Mouse (Mus musculus) stomach, embryonic 14.5 days (tissue): ENCODE results near the gene Uqcrc1. TPM values are rescaled to one million over a fixed set of nuclear protein-coding genes. Genes with fewer than 3 reads are reported as not detected.

ENCODE experiments used
- ATAC-seq: fragments of 200-750 bp; cut with Nextera tagmentation; 2 replicates; pipeline ENCODE4 v1.8.0; 2017; ENCODE audit warnings: low read depth, moderate TSS enrichment; ENCODE audit not compliant: insufficient number of reproducible peaks, insufficient read depth, low FRiP score
- H3K27ac ChIP-seq: fragments of 300-500 bp; sonication (generic); 2 replicates; pipeline ENCODE4 v1.5.1; 2014; ENCODE audit warnings: mild to moderate bottlenecking, low read length, moderate library complexity, mixed read lengths
- H3K27me3 ChIP-seq: fragments of 300-500 bp; sonication (generic); 2 replicates; pipeline ENCODE4 v1.6.1; 2014; ENCODE audit warnings: low read length, control low read depth, mixed read lengths; ENCODE audit not compliant: control insufficient read depth, insufficient read depth
- H3K36me3 ChIP-seq: fragments of 300-500 bp; sonication (generic); 2 replicates; pipeline ENCODE4 v1.6.1; 2014; ENCODE audit warnings: mild to moderate bottlenecking, control low read depth, low read length, moderate library complexity, mixed read lengths; ENCODE audit not compliant: control insufficient read depth, insufficient read depth
- H3K4me1 ChIP-seq: fragments of 300-500 bp; sonication (generic); 2 replicates; pipeline ENCODE4 v1.6.1; 2014; ENCODE audit warnings: low read length, control low read depth, mixed read lengths; ENCODE audit not compliant: control insufficient read depth, insufficient read depth
- H3K4me2 ChIP-seq: fragments of 300-500 bp; sonication (generic); replicated peaks from 2 replicates; pipeline ENCODE4 v1.6.1; 2014; ENCODE audit warnings: low read depth, low read length, control low read depth
- H3K4me3 ChIP-seq: fragments of 300-500 bp; sonication (generic); 2 replicates; pipeline ENCODE4 v1.5.1; 2014; ENCODE audit warnings: low read depth, low read length, control low read depth
- H3K9ac ChIP-seq: fragments of 300-500 bp; sonication (generic); replicated peaks from 2 replicates; pipeline ENCODE4 v1.6.1; 2014; ENCODE audit warnings: low read depth, mild to moderate bottlenecking, control low read depth, low read length, moderate library complexity, mixed read lengths
- H3K9me3 ChIP-seq: fragments of 300-500 bp; sonication (generic); 2 replicates; pipeline ENCODE4 v1.6.1; 2016; ENCODE audit warnings: low read depth, low read length, control low read depth; ENCODE audit not compliant: control insufficient read depth
- WGBS: fragments of 180-500 bp; shearing (Covaris S2); extraction: QIAGEN DNeasy Blood & Tissue Kit; methylation state at CpG from one replicate; pipeline ENCODE4 v1.1.7; 2014; 5-methylcytosine and 5-hydroxymethylcytosine counted together
- polyA plus RNA-seq: library from polyadenylated mRNA; unstranded; fragments of >200 nt; fragmentation: Nextera tagmentation; extraction: Ambion mirVana; gene quantifications from 2 replicates; pipeline ENCODE4 v1.2.1, GENCODE M21; 2014

Uqcrc1 gene
- polyA plus RNA-seq, 1 experiment from 2014 or later = 456 TPM

- no peaks in the 10 kb centered on the region for H3K27me3 ChIP-seq
- H3K9ac ChIP-seq = no peak overlapping the region
- no peak overlapping the region for H3K4me2 ChIP-seq
- no peak for ATAC-seq
- H3K9me3 ChIP-seq = no peaks in the 10 kb centered on the region
- H3K4me1 ChIP-seq = no peaks in the 10 kb centered on the region
- H3K36me3 ChIP-seq = no peaks in the 10 kb centered on the region
- no peak overlapping the region for H3K27ac ChIP-seq
- no peak overlapping the region for H3K4me3 ChIP-seq
- WGBS = 82% methylated on average over 6 of the region's 6 CpGs
Observed at GRCm38 (mm10) chr9:108964338-108964737, 27.9 kb downstream of the Uqcrc1 start.

- ATAC-seq = no peak
- WGBS = 86% methylated on average over 8 of the region's 8 CpGs
- Histone ChIP-seq H3K4me3 (no peak overlapping the region), H3K27ac (no peak overlapping the region), H3K9me3 (no peaks in the 10 kb centered on the region), H3K4me1 (no peaks in the 10 kb centered on the region), H3K4me2 (no peak overlapping the region), H3K9ac (no peak overlapping the region), H3K36me3 (no peaks in the 10 kb centered on the region), H3K27me3 (no peaks in the 10 kb centered on the region)
Observed at GRCm38 (mm10) chr9:108970623-108971022, 34.2 kb downstream of the Uqcrc1 start.

GRCm38 (mm10) chr9:108976483-108976882 lies 40.0 kb downstream of the Uqcrc1 start:
- no peak overlapping the region for H3K4me2 ChIP-seq
- no peak overlapping the region for H3K9ac ChIP-seq
- no peaks in the 10 kb centered on the region for H3K36me3 ChIP-seq
- H3K9me3 ChIP-seq = no peaks in the 10 kb centered on the region
- H3K4me1 ChIP-seq = no peaks in the 10 kb centered on the region
- H3K27ac ChIP-seq = no peak overlapping the region
- no peak for ATAC-seq
- WGBS = 85% methylated on average over 9 of the region's 9 CpGs
- no peaks in the 10 kb centered on the region for H3K27me3 ChIP-seq
- H3K4me3 ChIP-seq = no peak overlapping the region

- H3K36me3 ChIP-seq = no peaks in the 10 kb centered on the region
- H3K4me3 ChIP-seq = no peak overlapping the region
- H3K9ac ChIP-seq = no peak overlapping the region
- 74% methylated on average over 7 of the region's 7 CpGs for WGBS
- no peak for ATAC-seq
- no peaks in the 10 kb centered on the region for H3K9me3 ChIP-seq
- H3K4me2 ChIP-seq = no peak overlapping the region
- no peak overlapping the region for H3K27ac ChIP-seq
- no peaks in the 10 kb centered on the region for H3K27me3 ChIP-seq
- no peaks in the 10 kb centered on the region for H3K4me1 ChIP-seq
Observed at GRCm38 (mm10) chr9:108977966-108978365, 41.5 kb downstream of the Uqcrc1 start.

GRCm38 (mm10) chr9:108982498-108982897 lies 46.1 kb downstream of the Uqcrc1 start:
- H3K27ac ChIP-seq = no peak overlapping the region
- ATAC-seq = no peak
- H3K4me2 ChIP-seq = no peak overlapping the region
- 73% methylated on average over 8 of the region's 8 CpGs for WGBS
- no peak overlapping the region for H3K9ac ChIP-seq
- no peaks in the 10 kb centered on the region for H3K27me3 ChIP-seq
- H3K36me3 ChIP-seq = no peaks in the 10 kb centered on the region
- no peaks in the 10 kb centered on the region for H3K4me1 ChIP-seq
- no peaks in the 10 kb centered on the region for H3K9me3 ChIP-seq
- H3K4me3 ChIP-seq = no peak overlapping the region

GRCm38 (mm10) chr9:108983209-108983608 lies 46.8 kb downstream of the Uqcrc1 start:
- Histone ChIP-seq H3K9ac (no peak overlapping the region), H3K27ac (no peak overlapping the region), H3K4me3 (no peak overlapping the region), H3K4me2 (no peak overlapping the region), H3K9me3 (no peaks in the 10 kb centered on the region), H3K4me1 (peaks cover 5% of the 10 kb centered on the region), H3K27me3 (no peaks in the 10 kb centered on the region), H3K36me3 (no peaks in the 10 kb centered on the region)
- no peak for ATAC-seq
- 73% methylated on average over 9 of the region's 9 CpGs for WGBS

- H3K4me2 ChIP-seq = no peak within 1 kb of the TSS
- H3K9ac ChIP-seq = no peak within 1 kb of the TSS
- H3K9me3 ChIP-seq = no peaks in the 10 kb centered on the region
- H3K4me3 ChIP-seq = no peak within 1 kb of the TSS
- peaks cover 14% of the 10 kb centered on the region for H3K4me1 ChIP-seq
- no peak for ATAC-seq
- H3K36me3 ChIP-seq = no peaks in the 10 kb centered on the region
- 91% methylated on average over 4 of the region's 4 CpGs for WGBS
- H3K27me3 ChIP-seq = no peaks in the 10 kb centered on the region
- no peak within 1 kb of the TSS for H3K27ac ChIP-seq
Observed at GRCm38 (mm10) chr9:108985710-108986109, 49.3 kb downstream of the Uqcrc1 start, which contains the start of gene Ucn2. Gene Ucn2, plus strand, starts transcription at chr9:108986010.

GRCm38 (mm10) chr9:108987704-108988350 lies 51.4 kb downstream of the Uqcrc1 start:
- ATAC-seq = no peak
- no peak overlapping the region for H3K4me3 ChIP-seq
- H3K4me1 ChIP-seq = peaks cover 15% of the 10 kb centered on the region
- no peaks in the 10 kb centered on the region for H3K9me3 ChIP-seq
- H3K36me3 ChIP-seq = no peaks in the 10 kb centered on the region
- H3K27ac ChIP-seq = no peak overlapping the region
- no peaks in the 10 kb centered on the region for H3K27me3 ChIP-seq
- no peak overlapping the region for H3K9ac ChIP-seq
- WGBS = 18% methylated on average over 14 of the region's 15 CpGs
- H3K4me2 ChIP-seq = peak overlapping the region; percentile 25
